Comparison of ENCODE assay signal across 17 mouse cellular contexts in genomic region chr17:29065245-29065940, GRCm38 (mm10). TPM values are rescaled to one million over a fixed set of nuclear protein-coding genes. Genes with fewer than 3 reads are reported as not detected.
"Had no signal": no experiment of that assay in that cellular context is flagged by ENCODE, and none has a peak within 500 bp of the region (broad histone marks: within the 10 kb centered on the region; RNA-seq: fewer than 3 reads in every experiment).

No protein-coding gene starts in this region.

- H3K4me3 ChIP-seq: limb, embryonic 13.5 days; myocyte; neural tube, embryonic 15.5 days had no signal

- H3K27ac ChIP-seq: kidney, postnatal 0 days; limb, embryonic 13.5 days; liver, embryonic 14.5 days; neural tube, embryonic 15.5 days; stomach, postnatal 0 days had no signal

- H3K27me3 ChIP-seq: limb, embryonic 13.5 days; neural tube, embryonic 15.5 days had no signal

- H3K36me3 ChIP-seq: limb, embryonic 13.5 days; neural tube, embryonic 15.5 days had no signal

- DNase-seq: kidney, adult 9 months; kidney, postnatal 36 days; layer of hippocampus, adult 9-11 months; layer of hippocampus, postnatal 36 days; lung, adult 18-20 months; midbrain, embryonic 14.5 days; retina, postnatal 1 day; thymus, adult 2 months; thymus, postnatal 36 days had no signal

RNA-seq across cellular contexts. Expression of gene Rab44, which starts 48.6 kb away (rescaled TPM):
- total RNA-seq: layer of hippocampus, adult 18-20 months; layer of hippocampus, postnatal 36 days; liver, adult 2 months had no signal
